Mouse (Mus musculus): ENCODE results near the gene Fam193a. TPM values are rescaled to one million over a fixed set of nuclear protein-coding genes. Genes with fewer than 3 reads are reported as not detected.

Fam193a gene
- total RNA-seq, 2 experiments from 2014 or later: 41.0 to 41.8 TPM

DNA sequence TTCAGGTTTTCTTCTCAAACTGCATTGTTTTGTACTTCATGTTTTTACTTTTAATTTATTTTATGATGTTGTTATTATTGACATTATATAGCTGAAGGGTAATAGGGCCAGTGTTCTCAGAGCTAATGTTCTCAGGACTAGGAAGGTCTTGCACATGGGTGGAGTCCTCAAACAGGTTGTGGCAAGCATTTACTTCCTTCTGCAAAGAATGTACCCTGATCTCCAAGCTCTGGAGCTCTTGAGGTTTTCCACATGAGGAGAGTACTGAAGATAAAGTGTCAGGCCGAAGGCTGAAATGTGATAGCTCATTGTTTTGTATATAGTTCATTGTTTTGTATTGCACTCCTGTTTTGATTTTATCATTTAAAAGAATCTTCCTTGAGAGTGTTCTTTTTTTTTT, 68.9 kb downstream of the Fam193a start:
- intact Hi-C loops (cut with DNase I): no loop called here
- no peak for DNase-seq (ENCODE audit: low spot score in 2 of 2)

- intact Hi-C loops (cut with DNase I): no loop called here
- no peak for DNase-seq (ENCODE audit: low spot score in 2 of 2)
Observed at GRCm38 (mm10) chr5:34439768-34440167, 70.0 kb downstream of the Fam193a start.

DNA sequence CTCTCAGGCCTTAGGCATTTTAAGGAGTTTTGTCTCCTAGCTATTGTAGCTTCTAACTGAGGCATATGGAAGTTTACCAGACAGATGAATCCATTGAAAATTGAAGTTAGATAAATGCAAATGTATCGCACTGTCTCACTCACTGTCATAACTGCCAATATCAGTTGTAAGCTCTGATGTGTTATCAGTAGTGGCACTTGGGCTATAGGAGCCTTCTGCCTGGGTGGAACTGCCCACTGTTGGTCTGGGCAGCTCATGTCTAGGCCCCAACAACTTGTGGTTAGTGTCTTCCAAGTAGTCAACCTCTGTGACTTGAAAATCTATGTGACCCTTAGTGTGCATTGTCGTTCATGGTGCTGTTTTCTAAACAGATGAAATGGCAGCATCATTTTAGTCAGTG, 72.1 kb downstream of the Fam193a start:
- DNase-seq (ENCODE audit: low spot score in 2 of 2): no peak
- intact Hi-C loops (cut with DNase I): no loop called here

DNA sequence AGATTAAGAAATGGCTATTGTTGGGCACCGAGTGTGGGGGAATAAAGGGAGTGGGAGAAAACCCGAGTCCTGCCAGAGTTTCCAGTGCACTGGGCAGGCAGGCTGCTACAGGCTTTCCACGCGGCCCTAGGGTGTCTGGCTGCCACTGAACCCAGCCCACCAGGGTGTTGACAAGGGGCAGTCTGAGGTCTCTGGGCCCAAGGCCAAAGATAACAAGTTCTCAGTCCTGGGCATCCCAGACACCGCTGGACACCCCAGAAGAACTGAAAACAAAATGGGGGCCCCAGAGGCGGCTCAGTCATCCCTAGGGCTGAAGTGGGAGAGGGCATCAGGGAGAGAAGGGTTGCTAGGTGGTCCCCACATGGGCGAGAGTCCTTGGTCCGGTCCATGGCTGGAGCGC, 76.5 kb downstream of the Fam193a start:
- intact Hi-C loops (cut with DNase I): no loop called here
- no peak for DNase-seq (ENCODE audit: low spot score in 2 of 2)

DNA sequence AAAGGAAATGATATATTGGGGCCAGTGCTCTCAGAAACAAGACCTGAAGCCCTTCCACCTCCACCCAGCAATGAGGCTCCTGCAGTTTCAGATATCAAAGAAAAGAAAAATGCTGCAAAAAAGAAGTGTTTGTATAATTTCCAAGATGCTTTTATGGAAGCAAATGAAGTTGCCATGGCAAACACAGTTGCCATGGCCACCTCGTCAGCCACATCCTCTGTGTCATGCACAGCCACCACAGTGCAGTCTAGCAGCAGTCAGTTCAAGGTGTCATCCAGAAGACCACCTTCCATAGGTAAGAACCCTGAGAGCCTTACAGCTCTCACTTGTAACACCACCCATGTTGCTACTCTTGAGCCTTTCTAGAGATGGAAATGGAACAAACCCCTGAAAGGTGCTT, 89.3 kb downstream of the Fam193a start:
- peak; percentile 33 to 54 for DNase-seq (ENCODE audit: low spot score in 2 of 2)
- intact Hi-C loops (cut with DNase I): no loop called here

GRCm38 (mm10) chr5:34461294-34461693, 91.6 kb downstream of the Fam193a start:
- intact Hi-C loops (cut with DNase I): no loop called here
- DNase-seq (ENCODE audit: low spot score in 2 of 2): no peak

DNA sequence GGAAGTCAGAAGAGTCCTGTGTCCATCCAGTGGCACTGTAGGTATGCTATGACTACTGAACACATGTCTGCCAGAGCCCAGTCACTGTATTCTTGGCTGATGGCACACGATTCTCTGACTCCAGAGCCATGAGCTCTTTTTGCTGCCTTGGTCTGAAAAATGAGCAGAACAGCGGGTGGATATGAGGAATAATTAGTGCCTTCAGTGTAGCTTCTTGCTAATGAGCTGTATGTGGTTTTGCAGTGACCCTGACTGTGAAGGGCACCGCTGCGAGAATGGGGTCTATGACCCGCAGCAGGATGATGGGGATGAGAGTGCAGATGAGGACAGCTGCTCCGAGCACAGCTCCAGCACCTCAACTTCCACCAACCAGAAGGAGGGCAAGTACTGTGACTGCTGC, 92.1 kb downstream of the Fam193a start:
- intact Hi-C loops (cut with DNase I): no loop called here
- no peak for DNase-seq (ENCODE audit: low spot score in 2 of 2)

DNA sequence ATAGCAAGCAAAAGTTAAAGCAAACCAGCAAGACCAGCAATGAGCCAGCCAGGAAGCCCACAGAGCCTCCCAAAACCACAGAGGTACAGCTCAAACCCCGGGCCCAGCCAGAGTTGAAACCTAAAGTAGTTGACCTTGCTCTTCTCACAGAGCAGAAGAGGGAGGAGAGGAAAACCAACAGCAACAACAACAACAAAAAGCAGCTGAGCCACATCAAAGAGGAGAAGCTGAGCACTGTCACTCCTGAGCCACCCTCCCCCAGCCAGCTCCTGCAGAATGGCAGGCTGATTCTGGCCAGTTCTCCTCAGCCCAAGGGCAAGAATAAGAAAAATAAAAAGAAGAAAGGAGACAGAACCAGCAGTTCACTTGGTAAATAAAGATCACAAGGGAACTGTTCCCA, 96.3 kb downstream of the Fam193a start:
- no peak for DNase-seq (ENCODE audit: low spot score in 2 of 2)
- intact Hi-C loops (cut with DNase I): no loop called here

GRCm38 (mm10) chr5:34466648-34467047, 96.9 kb downstream of the Fam193a start:
- no peak for DNase-seq (ENCODE audit: low spot score in 2 of 2)
- intact Hi-C loops (cut with DNase I): no loop called here

DNA sequence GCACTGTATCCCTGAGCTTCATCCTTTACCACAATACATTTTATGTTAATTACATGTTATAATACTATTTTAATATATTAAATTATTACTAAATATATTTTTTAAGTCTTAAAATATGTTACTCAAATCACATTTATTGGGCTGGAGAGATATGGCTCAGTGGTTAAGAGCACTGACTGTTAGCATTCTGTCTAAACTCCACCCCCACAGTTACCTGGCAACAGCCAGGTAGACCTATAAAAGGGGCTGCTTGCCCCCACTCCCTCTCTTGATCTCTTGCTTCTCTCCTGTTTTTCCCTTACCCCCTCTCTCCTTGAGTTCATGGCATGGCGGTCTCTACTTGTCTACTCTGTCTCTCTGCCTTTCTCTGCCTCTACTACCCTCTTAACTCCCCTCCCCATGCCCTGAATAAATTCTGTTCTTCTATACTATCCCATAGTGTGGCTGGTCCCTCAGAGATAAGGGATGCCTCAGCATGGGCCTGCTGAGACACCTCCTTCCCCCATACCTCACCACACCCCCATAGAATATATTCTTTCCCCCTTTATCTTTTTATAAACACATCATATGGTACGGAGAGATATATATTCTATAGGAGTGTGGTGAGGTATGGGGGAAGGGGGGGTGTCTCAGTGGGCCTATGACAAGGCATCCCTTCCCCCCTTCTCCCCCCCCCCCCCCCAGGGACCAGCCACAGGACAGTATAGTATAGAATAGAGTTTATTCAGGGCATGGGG, 98.5 kb downstream of the Fam193a start:
- DNase-seq (ENCODE audit: low spot score in 2 of 2): no peak

GRCm38 (mm10) chr5:34480926-34481325, 111.2 kb downstream of the Fam193a start:
- intact Hi-C loops (cut with DNase I): no loop called here
- no peak for DNase-seq (ENCODE audit: low spot score in 2 of 2)

More for the DNA sequence above, 98.5 kb downstream of the Fam193a start:
- intact Hi-C loops (cut with DNase I): no loop called here

DNA sequence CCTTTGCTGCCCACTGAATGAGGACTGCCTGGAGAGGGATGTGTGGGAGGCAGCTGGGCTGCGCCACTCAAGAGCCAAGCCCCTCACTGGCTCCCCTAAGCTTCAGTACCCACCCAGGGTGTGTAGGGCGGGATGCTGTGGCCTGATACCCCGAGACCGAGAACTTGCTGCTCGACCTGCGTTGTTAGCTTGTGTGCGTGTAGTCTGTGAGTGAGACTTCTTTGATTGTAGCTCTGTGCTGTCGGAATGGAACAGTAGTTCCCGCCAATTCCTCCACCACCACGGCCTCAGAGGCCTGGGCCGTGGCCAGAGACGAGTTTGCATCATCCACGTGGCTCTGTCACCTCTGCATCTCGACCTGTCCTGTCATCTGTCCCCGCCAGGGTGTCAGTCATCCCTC, 116.0 kb downstream of the Fam193a start:
- no peak for DNase-seq (ENCODE audit: low spot score in 2 of 2)
- intact Hi-C loops (cut with DNase I): no loop called here

- intact Hi-C loops (cut with DNase I): no loop called here
- peak; percentile 38 to 65 for DNase-seq (ENCODE audit: low spot score in 2 of 2)
Observed at GRCm38 (mm10) chr5:34487320-34488090, 117.8 kb downstream of the Fam193a start.

GRCm38 (mm10) chr5:34488741-34489417, 119.1 kb downstream of the Fam193a start:
- intact Hi-C loops (cut with DNase I): no loop called here
- no peak for DNase-seq (ENCODE audit: low spot score in 2 of 2)

DNA sequence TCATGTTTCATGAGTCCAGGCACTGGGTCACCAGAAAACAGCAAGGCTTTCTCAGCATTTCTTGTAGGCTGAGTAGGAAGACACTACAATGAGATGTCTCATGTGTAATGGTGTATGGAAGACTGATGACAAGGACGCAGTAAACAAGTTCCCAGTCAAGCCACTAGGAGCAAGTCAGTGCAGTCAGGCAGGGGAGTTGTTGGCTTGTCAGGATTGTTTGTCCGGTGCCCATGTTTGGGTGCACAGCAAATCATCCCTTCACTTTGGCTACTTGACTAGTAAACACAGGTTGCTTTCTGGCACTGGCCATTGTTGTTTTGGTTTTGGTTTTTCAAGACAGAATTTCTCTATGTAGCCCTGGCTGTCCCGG, 119.7 kb downstream of the Fam193a start:
- intact Hi-C loops (cut with DNase I): no loop called here
- DNase-seq (ENCODE audit: low spot score in 2 of 2): no peak

- intact Hi-C loops (cut with DNase I): no loop called here
- no peak for DNase-seq (ENCODE audit: low spot score in 2 of 2)
Observed at GRCm38 (mm10) chr5:34496745-34497144, 127.0 kb downstream of the Fam193a start.

GRCm38 (mm10) chr5:34500886-34501285, 131.2 kb downstream of the Fam193a start:
- intact Hi-C loops (cut with DNase I): no loop called here
- no peak for DNase-seq (ENCODE audit: low spot score in 2 of 2)

DNA sequence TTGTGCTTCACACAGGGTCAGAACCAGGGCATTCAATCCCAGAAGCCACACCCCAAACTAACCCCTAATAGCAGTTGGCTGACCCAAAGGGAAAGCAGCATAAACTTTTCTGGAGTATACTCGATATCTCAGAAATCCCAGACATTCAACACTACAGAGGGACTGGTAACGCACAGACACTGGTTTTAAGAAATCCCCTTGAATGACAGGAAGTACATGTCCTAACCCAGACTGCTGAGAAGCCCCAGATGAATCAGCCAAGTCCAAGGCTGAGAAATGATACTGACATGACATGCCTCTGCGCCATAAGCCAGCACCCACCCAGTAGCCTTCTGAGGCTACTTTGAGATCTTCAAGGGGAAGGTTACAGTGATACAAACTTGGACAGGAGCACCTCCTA, 131.9 kb downstream of the Fam193a start:
- intact Hi-C loops (cut with DNase I): no loop called here
- no peak for DNase-seq (ENCODE audit: low spot score in 2 of 2)

DNA sequence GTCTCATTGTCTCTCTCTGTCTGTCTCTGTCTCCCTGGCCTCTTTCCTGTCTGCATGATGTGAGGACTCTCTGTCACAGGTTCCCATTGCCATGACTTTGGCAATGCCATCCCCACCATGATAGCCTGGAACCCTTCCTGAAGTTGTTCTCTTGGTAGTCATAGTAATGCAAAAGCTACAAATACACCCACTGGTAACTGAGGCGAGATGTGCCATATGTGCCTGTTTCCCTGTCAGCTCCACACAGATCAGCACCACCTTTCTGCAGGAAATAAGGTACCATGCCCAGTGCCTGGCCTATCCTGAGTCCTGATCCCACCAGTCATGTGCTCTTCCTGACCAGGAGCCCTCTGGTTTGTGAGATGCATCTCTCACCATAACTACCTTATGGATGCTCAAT, 132.7 kb downstream of the Fam193a start:
- intact Hi-C loops (cut with DNase I): no loop called here
- DNase-seq (ENCODE audit: low spot score in 2 of 2): no peak

- intact Hi-C loops (cut with DNase I): no loop called here
Observed at GRCm38 (mm10) chr5:34502821-34503220, 133.1 kb downstream of the Fam193a start.

GRCm38 (mm10) chr5:34512486-34512885, 142.8 kb downstream of the Fam193a start:
- no peak for DNase-seq (ENCODE audit: low spot score in 2 of 2)
- intact Hi-C loops (cut with DNase I): no loop called here

More at GRCm38 (mm10) chr5:34502821-34503220, 133.1 kb downstream of the Fam193a start:
- no peak for DNase-seq (ENCODE audit: low spot score in 2 of 2)
